Mouse (Mus musculus): ENCODE measurements at regions not wholly inside any gene's neighbourhood (a gene's known extent, or its start where the extent isn't known, plus 50 kb on each side); places are given as distances from the start of the nearest gene placed in this dataset.
"Not testable (repeated sequence)": the region's sequence is repeated elsewhere in the genome, so short reads cannot be mapped to it uniquely, and the experiment has no call there.

- WGBS, result 90% methylated on average over 7 of the region's 7 CpGs
- no peaks in the 10 kb centered on the region for H3K36me3 ChIP-seq
- no peak overlapping the region for H3K9ac ChIP-seq
- no peaks in the 10 kb centered on the region for H3K4me1 ChIP-seq
- H3K9me3 ChIP-seq, result no peaks in the 10 kb centered on the region
- no peak overlapping the region for H3K27ac ChIP-seq
- no peaks in the 10 kb centered on the region for H3K27me3 ChIP-seq (replicated peaks)
- H3K4me3 ChIP-seq, result no peak overlapping the region
- no peak for ATAC-seq (ENCODE audit: low FRiP score, low read depth)
- no peak overlapping the region for H3K4me2 ChIP-seq (replicated peaks)
Measured at GRCm38 (mm10) chr7:73688451-73688850, 51.7 kb upstream of the Fam174b start.

- not testable (repeated sequence) for H3K36me3 ChIP-seq; H3K4me2 ChIP-seq (replicated peaks); H3K27ac ChIP-seq; ATAC-seq (ENCODE audit: low FRiP score, low read depth); H3K4me1 ChIP-seq; H3K27me3 ChIP-seq (replicated peaks); H3K4me3 ChIP-seq; H3K9me3 ChIP-seq; H3K9ac ChIP-seq
- WGBS, result 91% methylated on average over 16 of the region's 17 CpGs
Measured at GRCm38 (mm10) chr7:73686245-73686644, 53.9 kb upstream of the Fam174b start.

- Histone ChIP-seq H3K27me3 (replicated peaks) (no peaks in the 10 kb centered on the region), H3K27ac (no peak overlapping the region), H3K36me3 (no peaks in the 10 kb centered on the region), H3K4me2 (replicated peaks) (no peak overlapping the region), H3K4me3 (no peak overlapping the region), H3K9ac (no peak overlapping the region), H3K4me1 (0 out of 2 replicates have a peak, but pooled peaks cover 6% of the 10 kb centered on the region), H3K9me3 (no peaks in the 10 kb centered on the region)
- no peak for ATAC-seq (ENCODE audit: low FRiP score, low read depth)
- 51% methylated on average over 5 of the region's 5 CpGs for WGBS
Measured at GRCm38 (mm10) chr7:73682756-73683155, 57.3 kb upstream of the Fam174b start.

- no peaks in the 10 kb centered on the region for H3K36me3 ChIP-seq
- H3K9ac ChIP-seq, result no peak overlapping the region
- no peak overlapping the region for H3K27ac ChIP-seq
- no peak overlapping the region for H3K4me3 ChIP-seq
- no peaks in the 10 kb centered on the region for H3K27me3 ChIP-seq (replicated peaks)
- no peak overlapping the region for H3K4me2 ChIP-seq (replicated peaks)
- WGBS, result 69% methylated on average over 4 of the region's 4 CpGs
- no peaks in the 10 kb centered on the region for H3K9me3 ChIP-seq
- no peak for ATAC-seq (ENCODE audit: low FRiP score, low read depth)
- H3K4me1 ChIP-seq, result no peaks in the 10 kb centered on the region
Measured at GRCm38 (mm10) chr7:73670598-73670997, 69.5 kb upstream of the Fam174b start.

- no peaks in the 10 kb centered on the region for H3K36me3 ChIP-seq
- H3K27ac ChIP-seq, result no peak overlapping the region
- WGBS, result 74% methylated on average over 2 of the region's 2 CpGs
- no peak overlapping the region for H3K9ac ChIP-seq
- no peaks in the 10 kb centered on the region for H3K27me3 ChIP-seq (replicated peaks)
- no peak for ATAC-seq (ENCODE audit: low FRiP score, low read depth)
- H3K4me2 ChIP-seq (replicated peaks), result no peak overlapping the region
- H3K4me1 ChIP-seq, result no peaks in the 10 kb centered on the region
- no peak overlapping the region for H3K4me3 ChIP-seq
- H3K9me3 ChIP-seq, result no peaks in the 10 kb centered on the region
Measured at GRCm38 (mm10) chr7:73668791-73669190, 71.3 kb upstream of the Fam174b start.

GRCm38 (mm10) chr7:73666921-73667675 is 73.0 kb upstream of the Fam174b start:
- Histone ChIP-seq H3K4me3 (no peak overlapping the region), H3K9me3 (no peaks in the 10 kb centered on the region), H3K36me3 (no peaks in the 10 kb centered on the region), H3K4me2 (replicated peaks) (no peak overlapping the region), H3K27ac (no peak overlapping the region), H3K4me1 (no peaks in the 10 kb centered on the region), H3K27me3 (replicated peaks) (no peaks in the 10 kb centered on the region), H3K9ac (no peak overlapping the region)
- 81% methylated on average over 14 of the region's 14 CpGs for WGBS
- no peak for ATAC-seq (ENCODE audit: low FRiP score, low read depth)

- 64% methylated on average over 6 of the region's 6 CpGs for WGBS
- Histone ChIP-seq H3K4me1 (no peaks in the 10 kb centered on the region), H3K4me3 (no peak overlapping the region), H3K4me2 (replicated peaks) (no peak overlapping the region), H3K9me3 (no peaks in the 10 kb centered on the region), H3K36me3 (no peaks in the 10 kb centered on the region), H3K9ac (no peak overlapping the region), H3K27me3 (replicated peaks) (no peaks in the 10 kb centered on the region), H3K27ac (no peak overlapping the region)
- no peak for ATAC-seq (ENCODE audit: low FRiP score, low read depth)
Measured at GRCm38 (mm10) chr7:73664962-73665361, 75.1 kb upstream of the Fam174b start.

GRCm38 (mm10) chr7:73662536-73662935 is 77.6 kb upstream of the Fam174b start:
- no peak for ATAC-seq (ENCODE audit: low FRiP score, low read depth)

GRCm38 (mm10) chr7:73661901-73662300 is 78.2 kb upstream of the Fam174b start:
- H3K4me3 ChIP-seq, result no peak overlapping the region

More at GRCm38 (mm10) chr7:73662536-73662935, 77.6 kb upstream of the Fam174b start:
- 81% methylated on average over 9 of the region's 9 CpGs for WGBS
- Histone ChIP-seq H3K4me3 (no peak overlapping the region), H3K4me1 (no peaks in the 10 kb centered on the region), H3K9me3 (no peaks in the 10 kb centered on the region), H3K36me3 (no peaks in the 10 kb centered on the region), H3K27me3 (replicated peaks) (no peaks in the 10 kb centered on the region), H3K27ac (no peak overlapping the region), H3K9ac (no peak overlapping the region), H3K4me2 (replicated peaks) (no peak overlapping the region)

GRCm38 (mm10) chr7:73659551-73659950 is 80.6 kb upstream of the Fam174b start:
- H3K4me2 ChIP-seq (replicated peaks), result no peak overlapping the region
- H3K9me3 ChIP-seq, result no peaks in the 10 kb centered on the region
- no peak overlapping the region for H3K9ac ChIP-seq
- no peak for ATAC-seq (ENCODE audit: low FRiP score, low read depth)
- H3K4me1 ChIP-seq, result 0 out of 2 replicates have a peak, but pooled peaks cover under 1% of the 10 kb centered on the region
- 85% methylated on average over 5 of the region's 5 CpGs for WGBS
- no peaks in the 10 kb centered on the region for H3K27me3 ChIP-seq (replicated peaks)
- H3K36me3 ChIP-seq, result no peaks in the 10 kb centered on the region
- H3K4me3 ChIP-seq, result no peak overlapping the region
- no peak overlapping the region for H3K27ac ChIP-seq

More at GRCm38 (mm10) chr7:73661901-73662300, 78.2 kb upstream of the Fam174b start:
- no peak for ATAC-seq (ENCODE audit: low FRiP score, low read depth)
- Histone ChIP-seq H3K4me2 (replicated peaks) (no peak overlapping the region), H3K27me3 (replicated peaks) (no peaks in the 10 kb centered on the region), H3K36me3 (no peaks in the 10 kb centered on the region), H3K4me1 (no peaks in the 10 kb centered on the region), H3K9ac (no peak overlapping the region), H3K9me3 (no peaks in the 10 kb centered on the region), H3K27ac (no peak overlapping the region)
- 81% methylated on average over 3 of the region's 3 CpGs for WGBS

GRCm38 (mm10) chr7:73657283-73657682 is 82.8 kb upstream of the Fam174b start:
- Histone ChIP-seq H3K9me3 (no peaks in the 10 kb centered on the region), H3K27me3 (replicated peaks) (no peaks in the 10 kb centered on the region), H3K9ac (no peak overlapping the region), H3K4me2 (replicated peaks) (no peak overlapping the region), H3K27ac (no peak overlapping the region), H3K4me3 (no peak overlapping the region), H3K36me3 (no peaks in the 10 kb centered on the region), H3K4me1 (0 out of 2 replicates have a peak, but pooled peaks cover 2% of the 10 kb centered on the region)
- 80% methylated on average over 7 of the region's 7 CpGs for WGBS
- ATAC-seq (ENCODE audit: low FRiP score, low read depth), result no peak

GRCm38 (mm10) chr7:73656424-73656795 is 83.7 kb upstream of the Fam174b start:
- H3K36me3 ChIP-seq; H3K4me2 ChIP-seq (replicated peaks); H3K27me3 ChIP-seq (replicated peaks); ATAC-seq (ENCODE audit: low FRiP score, low read depth); H3K4me1 ChIP-seq; H3K9me3 ChIP-seq; H3K9ac ChIP-seq; H3K27ac ChIP-seq; H3K4me3 ChIP-seq: not testable (repeated sequence)
- 96% methylated on average over 16 of the region's 16 CpGs for WGBS

Measured in neural tube, embryonic 12.5 days (tissue).